Mouse (Mus musculus) CH12.LX (cell line): ENCODE results near the gene Sgpp2. TPM values are rescaled to one million over a fixed set of nuclear protein-coding genes. Genes with fewer than 3 reads are reported as not detected.

Source experiments
- DNase-seq: peaks from one replicate; pipeline ENCODE4 v3.0.0-alpha.2; 2013; ENCODE audit errors: extremely low read depth
- H3K27ac ChIP-seq: 2 replicates; pipeline ENCODE4 v1.5.1; 2012; ENCODE audit warnings: low read depth, mild to moderate bottlenecking, control low read depth, moderate library complexity; ENCODE audit not compliant: insufficient read depth
- H3K27me3 ChIP-seq: replicated peaks from 2 replicates; pipeline ENCODE3; 2012; ENCODE audit warnings: inconsistent platforms
- H3K36me3 ChIP-seq, 2 experiments: replicated peaks in 1 of 2; 2 replicates each; pipeline versions ENCODE3 to v1.6.1; 2012; ENCODE audit warnings: inconsistent platforms in 1 of 2, low read length in 1 of 2, mild to moderate bottlenecking in 1 of 2, mixed read lengths in 1 of 2, moderate library complexity in 1 of 2; ENCODE audit not compliant: control insufficient read depth in 1 of 2, insufficient read depth in 1 of 2
- H3K4me1 ChIP-seq, 2 experiments: 2 replicates each; pipeline ENCODE4 v1.6.1; 2012; ENCODE audit warnings: inconsistent platforms in 1 of 2, moderate library complexity in 1 of 2; ENCODE audit not compliant: insufficient read depth in 2 of 2, control insufficient read depth in 1 of 2
- H3K4me2 ChIP-seq: 2 replicates; pipeline ENCODE4 v1.6.1; 2012; ENCODE audit warnings: low read depth, mild to moderate bottlenecking, control low read depth; ENCODE audit not compliant: poor library complexity, insufficient read depth, severe bottlenecking
- H3K4me3 ChIP-seq, 3 experiments: fragments of 150-350 bp in 1 of 3; sonication (generic) in 1 of 3; replicated peaks in 1 of 3; 2 replicates each; pipeline versions ENCODE3 to v1.5.1; 2011 to 2012; ENCODE audit warnings: low read depth in 2 of 3, low read length in 2 of 3, mild to moderate bottlenecking in 2 of 3, moderate library complexity in 2 of 3, control low read depth in 1 of 3, improper control_type of control experiment in 1 of 3, inconsistent platforms in 1 of 3, mixed read lengths in 1 of 3; ENCODE audit not compliant: poor library complexity in 1 of 3
- H3K79me2 ChIP-seq: replicated peaks from 2 replicates; pipeline ENCODE4 v1.6.1; 2012; ENCODE audit warnings: mild to moderate bottlenecking, moderate library complexity; ENCODE audit not compliant: control insufficient read depth, poor library complexity, insufficient read depth, severe bottlenecking; ENCODE audit errors: extremely low read depth
- H3K9ac ChIP-seq: 2 replicates; pipeline ENCODE4 v1.6.1; 2012; ENCODE audit warnings: low read depth, mild to moderate bottlenecking, control low read depth, moderate library complexity; ENCODE audit not compliant: insufficient read depth
- H3K9me3 ChIP-seq: replicated peaks from 2 replicates; pipeline ENCODE3; 2012; ENCODE audit warnings: low read length, inconsistent platforms, mixed read lengths
- E2F4 ChIP-seq: IDR thresholded peaks from 2 replicates; pipeline ENCODE4 v1.6.1; 2011; ENCODE audit warnings: low read depth, low read length, improper control_type of control experiment; ENCODE audit not compliant: insufficient replicate concordance
- ETS1 ChIP-seq: conservative IDR thresholded peaks from 2 replicates; pipeline ENCODE4 v1.6.1; 2012; ENCODE audit warnings: low read depth, mild to moderate bottlenecking, inconsistent platforms, low read length, improper control_type of control experiment, moderate library complexity
- GABPA ChIP-seq: IDR thresholded peaks from 2 replicates; pipeline ENCODE4 v1.6.1; 2012; ENCODE audit warnings: low read depth, low read length, improper control_type of control experiment, inconsistent platforms; ENCODE audit not compliant: insufficient replicate concordance
- IRF4 ChIP-seq: IDR thresholded peaks from 2 replicates; pipeline ENCODE4 v1.6.1; 2014; ENCODE audit warnings: low read depth, mild to moderate bottlenecking, inconsistent platforms, low read length, improper control_type of control experiment
- JUN ChIP-seq: IDR thresholded peaks from 2 replicates; pipeline ENCODE4 v1.6.1; 2011; ENCODE audit warnings: low read depth, mild to moderate bottlenecking, low read length, improper control_type of control experiment, moderate library complexity; ENCODE audit not compliant: insufficient read depth
- MAZ ChIP-seq: IDR thresholded peaks from 2 replicates; pipeline ENCODE4 v1.6.1; 2012; ENCODE audit warnings: low read depth, mild to moderate bottlenecking, inconsistent platforms, low read length, improper control_type of control experiment, moderate library complexity
- POLR2AphosphoS2 ChIP-seq: IDR thresholded peaks from 2 replicates; pipeline ENCODE4 v1.6.1; 2011; ENCODE audit warnings: low read depth, low read length, improper control_type of control experiment
- RAD21 ChIP-seq: IDR thresholded peaks from 2 replicates; pipeline ENCODE4 v1.6.1; 2011; ENCODE audit warnings: low read depth, mild to moderate bottlenecking, low read length, improper control_type of control experiment, moderate library complexity
- TBP ChIP-seq: conservative IDR thresholded peaks from 2 replicates; pipeline ENCODE4 v1.6.1; 2011; ENCODE audit warnings: low read depth, low read length, improper control_type of control experiment
- TCF12 ChIP-seq: IDR thresholded peaks from 2 replicates; pipeline ENCODE4 v1.6.1; 2014; ENCODE audit warnings: low read depth, mild to moderate bottlenecking, inconsistent platforms, low read length, improper control_type of control experiment
- UBTF ChIP-seq: IDR thresholded peaks from 2 replicates; pipeline ENCODE4 v1.6.1; 2012; ENCODE audit warnings: low read depth, mild to moderate bottlenecking, inconsistent platforms, low read length, improper control_type of control experiment, moderate library complexity
- USF1 ChIP-seq: IDR thresholded peaks from 2 replicates; pipeline ENCODE4 v1.6.1; 2014; ENCODE audit warnings: low read depth, mild to moderate bottlenecking, inconsistent platforms, low read length, improper control_type of control experiment
- USF2 ChIP-seq: conservative IDR thresholded peaks from 2 replicates; pipeline ENCODE4 v1.6.1; 2011; ENCODE audit warnings: low read depth, low read length, improper control_type of control experiment
- ZC3H11A ChIP-seq: IDR thresholded peaks from 2 replicates; pipeline ENCODE4 v1.6.1; 2012; ENCODE audit warnings: low read depth, mild to moderate bottlenecking, inconsistent platforms, low read length, improper control_type of control experiment
- ZNF384 ChIP-seq: IDR thresholded peaks from 2 replicates; pipeline ENCODE4 v1.6.1; 2012; ENCODE audit warnings: low read depth, low read length, improper control_type of control experiment, inconsistent platforms
- dilution Hi-C: fragments of 300-500 bp; cut with MboI; formaldehyde crosslinking; loops from 2 replicates; pipeline ENCODE4 v1.14.3; 2020; ENCODE audit warnings: low sequenced_read_pairs; ENCODE audit not compliant: extremely low pct_unique_long_range_greater_than_20kb, extremely low pct_ligation_motif_present
- in situ Hi-C: fragments of 300-500 bp; cut with MboI; formaldehyde crosslinking; loops from 3 replicates; pipeline ENCODE4 v1.14.3; 2019; ENCODE audit warnings: low sequenced_read_pairs, low pct_ligation_motif_present, low pct_unique_long_range_greater_than_20kb, mixed read lengths
- polyA plus RNA-seq: library from polyadenylated mRNA; unstranded; fragments of >175 nt; gene quantifications from 2 replicates; pipeline ENCODE4 v1.2.1, GENCODE M21; 2012; ENCODE audit warnings: low read depth; ENCODE audit not compliant: insufficient read length
- total RNA-seq, 2 experiments: library from RNA; depleted of rRNA; stranded (reverse); fragments of 300-350 nt in 1 of 2; fragments of >200 nt in 1 of 2; gene quantifications; 2 replicates each; pipeline ENCODE4 v1.2.3; 2012 to 2014

The Sgpp2 gene
- total and polyA plus RNA-seq, 3 experiments, result 0.16 to 0.87 (median 0.59) TPM

DNA sequence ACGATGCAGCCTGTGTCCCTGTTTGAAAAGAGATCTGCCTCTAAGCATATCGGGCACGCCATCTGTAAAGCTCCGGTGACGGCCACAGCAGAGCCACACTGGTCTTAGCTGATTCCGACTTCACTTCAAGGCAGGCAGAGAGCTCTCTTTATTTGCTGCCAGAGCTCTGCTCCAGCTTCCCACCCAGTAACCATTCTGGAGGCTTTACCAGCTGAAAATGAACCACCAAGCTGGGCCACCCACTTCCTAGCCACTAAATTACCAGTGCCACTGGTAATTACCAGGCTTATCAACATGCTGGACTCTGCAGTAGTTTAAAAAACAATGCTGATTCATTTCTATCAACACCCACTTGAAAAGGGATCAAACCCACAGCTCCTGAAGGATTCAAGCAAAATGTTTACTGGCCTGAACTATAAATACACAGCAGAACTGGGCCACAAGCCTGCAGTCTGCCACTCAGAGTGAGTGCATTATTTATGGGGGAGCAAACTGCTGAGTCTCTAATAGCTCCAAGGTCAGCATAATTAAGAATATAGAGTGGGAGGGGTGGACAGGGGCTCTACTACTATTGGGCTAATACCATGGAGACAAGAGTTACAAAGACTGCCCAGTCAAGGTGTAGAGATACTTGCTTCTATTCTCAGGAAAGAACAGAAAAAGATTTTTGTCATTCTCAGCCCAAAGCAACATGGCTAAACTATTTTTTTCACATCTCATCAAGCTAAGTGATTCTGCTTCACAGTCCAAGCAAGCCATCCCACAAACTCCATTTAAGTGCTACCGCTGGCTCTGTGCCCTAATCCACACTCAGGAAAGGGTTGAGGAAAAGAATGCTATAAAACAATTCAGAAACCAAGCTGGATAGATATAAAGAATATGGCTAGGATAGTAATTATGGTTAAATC, 115.9 kb downstream of the Sgpp2 start (continued):
- TF ChIP-seq GABPA, result no peak

GRCm38 (mm10) chr1:78426841-78427240, 116.7 kb downstream of the Sgpp2 start:
- in situ Hi-C loops, result no loop called here

DNA sequence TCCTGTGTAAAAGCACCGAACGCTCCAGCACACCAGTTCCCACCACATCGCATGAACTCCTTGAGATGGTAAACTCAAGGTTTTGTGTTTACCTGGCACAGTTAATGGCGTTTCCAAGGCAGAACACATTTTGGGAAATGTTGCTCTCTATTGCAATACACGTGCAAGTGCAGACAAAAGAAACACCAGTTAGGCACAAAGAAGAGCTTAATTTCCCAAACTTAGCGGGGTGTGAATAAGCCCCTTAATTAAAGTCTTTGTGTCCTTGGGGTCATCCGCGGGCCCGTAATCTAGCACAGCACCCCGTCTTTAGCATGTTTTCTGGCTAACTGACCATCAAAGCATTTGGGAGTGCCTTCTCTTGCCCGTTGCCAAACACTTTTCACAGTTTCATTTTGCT, 118.7 kb downstream of the Sgpp2 start:
- Histone ChIP-seq H3K27ac (no peak overlapping the region), H3K4me2 (no peak overlapping the region), H3K9ac (no peak overlapping the region), H3K9me3 (no peaks in the 10 kb centered on the region), H3K4me1 (peaks cover 11 to 73% of the 10 kb centered on the region in 2 experiments), H3K36me3 (peaks cover 40 to 66% of the 10 kb centered on the region in 2 experiments), H3K27me3 (no peaks in the 10 kb centered on the region), H3K4me3 (no peak overlapping the region), H3K79me2 (peaks cover 6% of the 10 kb centered on the region)
- in situ Hi-C loops, result no loop called here
- dilution Hi-C loops, result no loop called here
- no peak for DNase-seq
- TF ChIP-seq E2F4 (no peak), TCF12 (no peak), UBTF (no peak)

More at GRCm38 (mm10) chr1:78426841-78427240, 116.7 kb downstream of the Sgpp2 start:
- H3K27ac ChIP-seq, result no peak overlapping the region
- no peaks in the 10 kb centered on the region for H3K27me3 ChIP-seq
- no peak for DNase-seq
- H3K9me3 ChIP-seq, result no peaks in the 10 kb centered on the region
- no peak for TF ChIP-seq ZNF384
- TF ChIP-seq POLR2AphosphoS2, result no peak
- no peak for TF ChIP-seq MAZ
- no peak for TF ChIP-seq ZC3H11A
- TF ChIP-seq ETS1, result no peak
- TF ChIP-seq TCF12, result no peak
- no peak for TF ChIP-seq IRF4
- no peak for TF ChIP-seq USF2
- TF ChIP-seq RAD21, result no peak
- no peak for TF ChIP-seq TBP
- no peak for TF ChIP-seq JUN
- no peak for TF ChIP-seq USF1
- H3K4me2 ChIP-seq, result no peak overlapping the region
- no peak overlapping the region for H3K9ac ChIP-seq
- peaks cover 22 to 84% of the 10 kb centered on the region in 2 experiments for H3K4me1 ChIP-seq
- peaks cover 39 to 71% of the 10 kb centered on the region in 2 experiments for H3K36me3 ChIP-seq
- no peaks in the 10 kb centered on the region; the same call in none of the 2 replicates for H3K79me2 ChIP-seq
- no peak overlapping the region for H3K4me3 ChIP-seq
- dilution Hi-C loops, result no loop called here
